Mouse (Mus musculus) hindbrain, embryonic 15.5 days (tissue): ENCODE measurements around the gene Trim34a. TPM values are rescaled to one million over a fixed set of nuclear protein-coding genes. Genes with fewer than 3 reads are reported as not detected.
"Not testable (repeated sequence)": the region's sequence is repeated elsewhere in the genome, so short reads cannot be mapped to it uniquely, and the experiment has no call there.

ENCODE experiments used
- ATAC-seq: fragments of 200-750 bp; cut with Nextera tagmentation; 2 replicates; pipeline ENCODE4 v1.8.0; 2017; ENCODE audit warnings: low read depth, moderate number of reproducible peaks, moderate TSS enrichment; ENCODE audit not compliant: low FRiP score
- H3K27ac ChIP-seq: fragments of 300-500 bp; sonication (generic); replicated peaks from 2 replicates; pipeline ENCODE4 v1.5.1; 2015; ENCODE audit warnings: mild to moderate bottlenecking, inconsistent platforms
- H3K27me3 ChIP-seq: fragments of 300-500 bp; sonication (generic); 2 replicates; pipeline ENCODE4 v1.6.1; 2015; ENCODE audit warnings: control low read depth, inconsistent platforms
- H3K36me3 ChIP-seq: fragments of 300-500 bp; sonication (generic); 2 replicates; pipeline ENCODE4 v1.6.1; 2015; ENCODE audit warnings: control low read depth, inconsistent platforms
- H3K4me1 ChIP-seq: fragments of 300-500 bp; sonication (generic); replicated peaks from 2 replicates; pipeline ENCODE4 v1.6.1; 2015; ENCODE audit warnings: control low read depth, inconsistent platforms
- H3K4me2 ChIP-seq: fragments of 300-500 bp; sonication (generic); 2 replicates; pipeline ENCODE4 v1.6.1; 2015; ENCODE audit warnings: moderate library complexity, mild to moderate bottlenecking, inconsistent platforms
- H3K4me3 ChIP-seq: fragments of 300-500 bp; sonication (generic); 2 replicates; pipeline ENCODE4 v1.5.1; 2015; ENCODE audit warnings: mild to moderate bottlenecking, inconsistent platforms
- H3K9ac ChIP-seq: fragments of 300-500 bp; sonication (generic); 2 replicates; pipeline ENCODE4 v1.6.1; 2015; ENCODE audit warnings: inconsistent platforms
- H3K9me3 ChIP-seq: fragments of 300-500 bp; sonication (generic); 2 replicates; pipeline ENCODE4 v1.6.1; 2016; ENCODE audit warnings: control low read depth, inconsistent platforms
- WGBS: fragments of 180-500 bp; shearing (Covaris S2); methylation state at CpG from one replicate; pipeline ENCODE4 v1.1.7; 2015; 5-methylcytosine and 5-hydroxymethylcytosine counted together
- polyA plus RNA-seq: library from polyadenylated mRNA; unstranded; fragments of >200 nt; fragmentation: Nextera tagmentation; extraction: Ambion mirVana; gene quantifications from 2 replicates; pipeline ENCODE4 v1.2.1, GENCODE M21; 2015

Gene Trim34a
- 0.91 and 1.2 TPM in 2 replicates for polyA plus RNA-seq

DNA sequence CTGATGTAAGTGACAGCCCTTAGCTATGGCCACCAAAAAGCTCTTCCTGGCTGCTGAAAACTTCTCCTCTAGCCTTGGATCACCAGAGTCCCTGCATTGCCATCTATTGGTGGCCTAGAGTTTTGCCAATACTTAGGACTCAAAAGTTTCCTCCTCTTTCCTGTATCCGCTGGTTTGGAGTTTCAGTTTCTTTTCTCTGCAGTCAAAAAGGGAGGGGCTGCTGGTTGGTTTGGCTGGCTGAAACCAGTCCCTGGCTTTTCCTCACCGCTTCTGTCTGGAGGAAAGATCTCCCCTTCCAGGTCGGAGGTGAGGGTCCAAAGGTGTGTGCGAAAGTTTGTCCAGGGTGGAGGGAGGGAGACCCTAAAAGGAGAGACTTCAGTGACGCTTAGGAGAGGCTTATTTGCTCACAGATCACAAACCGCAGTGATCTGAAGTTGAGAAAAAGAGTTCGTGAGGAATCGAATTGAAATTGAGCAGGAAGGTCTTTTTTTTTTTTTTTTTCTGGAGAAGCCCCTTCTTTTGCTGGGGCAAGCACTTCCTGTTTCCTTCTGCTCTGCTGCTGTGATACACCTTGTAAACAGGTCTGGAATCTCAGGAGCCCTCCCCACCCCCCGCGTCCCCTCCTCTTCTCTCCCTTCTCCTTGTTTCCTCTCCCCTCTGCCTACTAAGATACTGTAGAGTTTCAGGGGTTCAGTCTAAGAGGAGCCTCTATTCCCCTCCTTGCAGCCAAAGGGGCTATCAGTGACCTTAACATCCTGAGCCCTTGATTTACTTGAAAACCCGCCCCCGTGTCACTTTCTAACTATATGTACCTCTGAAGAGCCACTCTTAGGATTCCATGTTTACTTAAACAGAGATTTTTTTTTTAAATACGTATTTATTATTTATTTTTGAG lies at the start of gene Trim34a:
Trim34a (plus strand) TSS at position 171 of the 895 bp plus-strand sequence.
- H3K4me1 ChIP-seq = no peaks in the 10 kb centered on the region
- peak; percentile 51; the same call in 1 of the 2 replicates for ATAC-seq
- H3K36me3 ChIP-seq = no peaks in the 10 kb centered on the region
- H3K27me3 ChIP-seq = no peaks in the 10 kb centered on the region
- 8% methylated on average over 13 of the region's 13 CpGs for WGBS
- H3K4me2 ChIP-seq = peak within 1 kb of the TSS; percentile 44
- peak within 1 kb of the TSS; percentile 35 for H3K4me3 ChIP-seq
- no peak within 1 kb of the TSS for H3K27ac ChIP-seq
- no peak within 1 kb of the TSS for H3K9ac ChIP-seq
- H3K9me3 ChIP-seq = no peaks in the 10 kb centered on the region

DNA sequence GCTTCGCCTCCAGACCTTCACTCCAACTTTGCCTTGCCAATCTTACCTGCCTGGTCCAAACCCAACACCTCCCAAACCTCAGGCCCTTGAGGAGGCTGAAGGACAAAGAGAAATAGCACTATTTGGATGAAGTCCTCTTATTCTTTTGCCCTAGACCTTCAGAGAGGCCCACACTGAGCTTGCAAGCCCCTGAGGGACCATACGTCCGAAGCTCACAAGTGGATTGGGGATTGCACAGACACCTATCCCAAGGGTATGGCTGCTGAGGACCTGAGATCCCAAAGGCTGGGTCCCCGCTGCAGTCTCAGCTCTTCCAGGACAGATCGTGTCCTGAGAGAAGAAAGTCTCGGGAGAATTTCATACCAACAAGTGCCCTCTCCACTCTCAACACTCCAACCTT lies 48.4 kb upstream of the Trim34a start, which contains the start of gene Olfr649:
Olfr649 (minus strand) TSS at position 101 of the 400 bp plus-strand sequence.
- no peak within 1 kb of the TSS for H3K4me3 ChIP-seq
- H3K9me3 ChIP-seq = no peaks in the 10 kb centered on the region
- H3K4me2 ChIP-seq = no peak within 1 kb of the TSS
- no peak within 1 kb of the TSS for H3K27ac ChIP-seq
- 84% methylated on average over 6 of the region's 6 CpGs for WGBS
- H3K36me3 ChIP-seq = no peaks in the 10 kb centered on the region
- no peaks in the 10 kb centered on the region for H3K27me3 ChIP-seq
- H3K9ac ChIP-seq = no peak within 1 kb of the TSS
- no peak for ATAC-seq
- no peaks in the 10 kb centered on the region for H3K4me1 ChIP-seq

DNA sequence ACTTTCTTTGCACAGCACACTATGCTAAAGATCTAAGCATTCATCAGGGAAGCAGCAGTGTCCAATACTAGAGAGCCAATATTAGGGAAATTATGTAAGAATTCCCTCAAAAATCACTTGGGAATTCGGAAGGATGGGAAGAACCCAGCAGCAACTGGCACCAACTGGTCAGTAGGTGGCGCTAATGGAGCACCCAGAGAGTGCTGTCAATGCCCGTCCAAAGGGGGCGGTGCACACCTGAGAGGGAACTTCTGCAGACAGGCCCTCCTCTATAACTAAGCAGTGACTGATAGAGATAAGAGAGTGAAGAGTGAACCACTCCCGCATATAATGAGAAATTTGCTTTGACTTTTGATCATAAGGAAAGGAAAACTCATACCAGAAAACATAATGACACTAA lies 44.4 kb upstream of the Trim34a start:
- no peak for ATAC-seq
- H3K4me3 ChIP-seq = no peak overlapping the region
- no peaks in the 10 kb centered on the region for H3K9me3 ChIP-seq
- H3K9ac ChIP-seq = no peak overlapping the region
- H3K4me2 ChIP-seq = no peak overlapping the region
- WGBS = 6% methylated on average over 5 of the region's 5 CpGs
- no peak overlapping the region for H3K27ac ChIP-seq
- H3K36me3 ChIP-seq = no peaks in the 10 kb centered on the region
- H3K27me3 ChIP-seq = no peaks in the 10 kb centered on the region
- no peaks in the 10 kb centered on the region for H3K4me1 ChIP-seq

DNA sequence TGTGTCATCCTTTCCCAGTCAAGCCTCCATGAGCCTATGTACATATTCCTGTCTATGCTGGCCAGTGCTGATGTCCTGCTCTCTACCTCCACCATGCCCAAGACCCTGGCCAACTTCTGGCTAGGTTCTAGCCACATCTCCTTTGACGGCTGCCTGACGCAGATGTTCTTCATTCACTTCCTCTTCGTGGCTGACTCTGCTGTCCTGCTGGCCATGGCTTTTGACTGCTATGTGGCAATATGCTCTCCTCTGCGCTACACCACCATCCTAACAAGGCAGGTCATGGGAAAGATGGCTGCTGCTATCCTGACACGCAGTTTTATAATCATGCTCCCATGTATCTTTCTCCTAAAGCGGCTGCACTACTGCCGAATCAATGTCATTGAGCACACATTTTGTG lies 38.1 kb upstream of the Trim34a start:
- no peak overlapping the region for H3K9ac ChIP-seq
- 95% methylated on average over 7 of the region's 7 CpGs for WGBS
- no peak for ATAC-seq
- H3K4me2 ChIP-seq = no peak overlapping the region
- no peaks in the 10 kb centered on the region for H3K4me1 ChIP-seq
- no peaks in the 10 kb centered on the region for H3K9me3 ChIP-seq
- no peak overlapping the region for H3K27ac ChIP-seq
- H3K36me3 ChIP-seq = no peaks in the 10 kb centered on the region
- H3K4me3 ChIP-seq = no peak overlapping the region
- no peaks in the 10 kb centered on the region for H3K27me3 ChIP-seq

DNA sequence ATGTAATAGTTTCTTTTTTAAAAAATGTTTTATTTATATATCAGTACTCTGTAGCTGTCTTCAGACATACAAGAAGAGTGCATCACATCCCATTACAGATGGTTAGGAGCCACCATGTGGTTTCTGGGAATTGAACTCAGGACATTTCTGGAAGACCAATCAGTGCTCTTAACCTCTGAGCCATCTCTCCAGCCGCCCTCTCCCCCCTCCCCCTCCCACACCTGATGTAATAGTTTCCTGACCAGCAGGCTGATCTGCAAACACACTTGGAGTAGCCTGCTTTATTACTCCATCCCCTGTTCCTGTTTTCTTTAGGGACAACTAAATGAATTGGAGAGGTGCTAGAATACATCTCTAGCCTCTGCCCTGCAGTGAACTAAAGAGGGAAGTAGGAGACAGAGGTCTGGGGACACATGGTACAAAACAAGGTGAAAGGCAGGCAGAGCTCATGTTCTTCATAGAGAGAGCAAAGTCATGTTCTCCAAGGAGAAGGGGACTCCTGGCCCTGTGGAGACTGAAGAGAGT lies 28.2 kb upstream of the Trim34a start:
- H3K4me3 ChIP-seq = no peak overlapping the region
- no peak for ATAC-seq
- H3K9me3 ChIP-seq = no peaks in the 10 kb centered on the region
- WGBS = 70% methylated on average over 1 of the region's 1 CpGs
- peaks cover 10% of the 10 kb centered on the region for H3K4me1 ChIP-seq
- no peak overlapping the region for H3K27ac ChIP-seq
- no peak overlapping the region for H3K9ac ChIP-seq
- no peaks in the 10 kb centered on the region for H3K36me3 ChIP-seq
- no peak overlapping the region for H3K4me2 ChIP-seq
- 0 out of 2 replicates have a peak, but pooled peaks cover 4% of the 10 kb centered on the region for H3K27me3 ChIP-seq

DNA sequence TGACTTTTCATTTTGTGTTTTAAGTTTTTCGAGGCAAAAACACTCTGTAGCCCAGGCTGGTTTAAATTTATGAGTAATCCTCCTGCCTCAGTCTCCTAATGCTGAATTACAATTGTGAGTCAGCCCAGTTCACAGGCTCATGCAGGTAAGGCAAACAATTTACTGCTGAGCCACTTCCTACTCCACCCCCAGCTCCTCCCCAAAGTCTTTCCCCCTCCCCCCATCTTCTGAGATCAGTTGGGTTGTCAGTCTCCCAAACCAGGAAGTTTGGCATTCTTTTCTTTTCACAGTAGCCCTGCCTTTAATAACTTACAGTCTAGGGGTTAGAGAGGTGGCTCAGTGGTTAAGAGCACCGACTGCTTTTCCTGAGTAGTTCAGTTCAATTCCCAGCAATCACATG lies 26.4 kb upstream of the Trim34a start:
- peaks cover 10% of the 10 kb centered on the region for H3K4me1 ChIP-seq
- H3K4me2 ChIP-seq = no peak overlapping the region
- no peaks in the 10 kb centered on the region for H3K9me3 ChIP-seq
- 0 out of 2 replicates have a peak, but pooled peaks cover 4% of the 10 kb centered on the region for H3K27me3 ChIP-seq
- no peak overlapping the region for H3K27ac ChIP-seq
- H3K36me3 ChIP-seq = no peaks in the 10 kb centered on the region
- no peak overlapping the region for H3K9ac ChIP-seq
- no peak overlapping the region for H3K4me3 ChIP-seq
- WGBS = 87% methylated on average over 2 of the region's 2 CpGs
- ATAC-seq = no peak

DNA sequence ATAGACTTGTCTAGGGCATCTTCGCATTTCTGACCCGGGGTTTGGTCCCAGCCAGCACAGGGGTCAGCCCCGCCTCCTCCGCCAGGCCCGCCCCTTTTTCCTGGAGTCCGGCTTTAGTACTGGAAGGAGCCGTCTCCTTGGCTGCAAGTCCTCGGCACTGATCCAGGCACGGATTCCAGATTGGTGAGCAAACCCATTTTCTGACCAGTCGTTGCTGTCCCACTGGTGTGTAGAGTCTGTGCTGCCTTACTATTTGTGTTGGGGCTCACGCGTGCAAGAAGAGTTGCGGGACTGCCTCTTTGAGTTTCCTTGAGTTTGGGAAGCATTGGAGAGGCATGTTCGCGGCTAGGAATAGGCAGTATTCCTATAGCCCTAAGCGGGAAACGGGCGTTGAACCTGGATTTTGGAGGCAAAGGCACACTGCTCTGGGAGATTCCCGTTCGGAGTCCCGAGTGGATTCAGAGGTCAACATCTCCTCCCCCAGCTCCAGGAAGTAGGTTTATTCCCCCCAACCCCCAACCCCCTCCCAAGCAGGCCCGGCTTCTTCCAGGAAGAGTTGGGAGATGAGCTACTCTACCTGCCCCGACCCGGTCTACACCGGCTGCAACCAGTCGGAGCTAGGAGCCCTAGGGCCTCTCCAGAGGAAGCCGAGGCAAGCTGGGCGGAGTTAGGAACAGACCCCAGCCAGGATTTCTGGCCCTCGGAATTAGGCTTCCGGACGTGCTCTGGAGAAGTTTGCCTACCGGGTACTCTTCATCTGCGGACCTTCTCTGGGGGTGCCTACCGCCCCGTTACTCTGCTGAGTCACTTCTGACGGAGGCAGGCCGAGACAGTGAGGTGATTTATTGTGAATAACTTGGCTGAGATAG lies 25.3 kb upstream of the Trim34a start, which contains the start of gene Trim6:
Trim6 (plus strand) TSS at position 93 of the 869 bp plus-strand sequence.
- no peaks in the 10 kb centered on the region for H3K36me3 ChIP-seq
- no peak within 1 kb of the TSS; the same call in none of the 2 replicates for H3K9ac ChIP-seq
- H3K9me3 ChIP-seq = no peaks in the 10 kb centered on the region
- H3K4me1 ChIP-seq = peaks cover 10% of the 10 kb centered on the region
- H3K4me3 ChIP-seq = peak within 1 kb of the TSS; percentile 32
- H3K27me3 ChIP-seq = 0 out of 2 replicates have a peak, but pooled peaks cover 4% of the 10 kb centered on the region
- peak; percentile 75 for ATAC-seq
- peak within 1 kb of the TSS; percentile 55 for H3K4me2 ChIP-seq
- 3% methylated on average over 37 of the region's 37 CpGs for WGBS
- no peak within 1 kb of the TSS for H3K27ac ChIP-seq

DNA sequence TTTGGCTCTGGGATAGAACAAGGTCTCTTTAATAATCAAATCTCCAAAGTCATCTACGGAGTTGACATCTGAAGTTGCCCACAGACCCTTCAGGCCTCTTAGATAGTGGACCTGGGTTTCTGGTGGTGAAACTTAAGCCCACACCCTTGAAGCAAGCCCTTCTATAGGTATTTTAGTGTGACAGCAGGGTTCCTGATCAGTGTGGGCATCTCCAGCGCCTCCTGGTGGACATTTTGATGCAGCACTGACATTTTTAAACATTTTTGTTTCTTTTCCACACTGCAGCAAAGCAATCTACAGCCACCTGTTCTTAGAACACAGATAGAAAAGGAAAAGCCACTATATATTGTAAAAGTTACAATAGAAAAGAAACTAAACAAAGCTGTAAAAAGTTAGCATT lies 13.1 kb upstream of the Trim34a start:
- 36% methylated on average over 2 of the region's 2 CpGs for WGBS
- no peak overlapping the region for H3K27ac ChIP-seq
- no peak overlapping the region for H3K9ac ChIP-seq
- no peak for ATAC-seq
- no peaks in the 10 kb centered on the region for H3K9me3 ChIP-seq
- H3K4me2 ChIP-seq = no peak overlapping the region
- H3K4me3 ChIP-seq = no peak overlapping the region
- H3K36me3 ChIP-seq = no peaks in the 10 kb centered on the region
- H3K27me3 ChIP-seq = no peaks in the 10 kb centered on the region
- H3K4me1 ChIP-seq = no peaks in the 10 kb centered on the region

DNA sequence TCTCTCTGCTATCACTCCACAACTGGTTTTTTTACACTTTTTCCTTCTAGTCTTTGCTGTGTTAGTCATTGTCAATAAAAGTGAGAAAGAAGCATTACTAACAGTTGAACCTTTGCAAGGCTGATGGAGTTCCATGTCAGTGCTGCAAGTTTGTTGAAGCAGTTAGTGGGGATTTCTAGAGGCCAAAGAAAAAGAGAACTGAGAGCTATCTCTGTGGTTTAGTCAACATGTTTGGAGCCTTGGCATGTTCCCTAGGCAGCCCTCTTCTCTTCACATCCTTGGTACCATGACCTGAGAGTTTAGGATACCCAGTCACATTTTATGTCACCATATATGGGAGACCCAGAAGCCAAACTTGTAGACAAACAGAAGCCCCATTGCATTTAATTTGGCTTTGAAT lies 3.4 kb upstream of the Trim34a start:
- Histone ChIP-seq H3K36me3 (no peaks in the 10 kb centered on the region), H3K27me3 (no peaks in the 10 kb centered on the region), H3K27ac (no peak overlapping the region), H3K4me1 (no peaks in the 10 kb centered on the region), H3K4me3 (no peak overlapping the region), H3K9ac (no peak overlapping the region), H3K9me3 (no peaks in the 10 kb centered on the region), H3K4me2 (no peak overlapping the region)
- ATAC-seq = no peak

DNA sequence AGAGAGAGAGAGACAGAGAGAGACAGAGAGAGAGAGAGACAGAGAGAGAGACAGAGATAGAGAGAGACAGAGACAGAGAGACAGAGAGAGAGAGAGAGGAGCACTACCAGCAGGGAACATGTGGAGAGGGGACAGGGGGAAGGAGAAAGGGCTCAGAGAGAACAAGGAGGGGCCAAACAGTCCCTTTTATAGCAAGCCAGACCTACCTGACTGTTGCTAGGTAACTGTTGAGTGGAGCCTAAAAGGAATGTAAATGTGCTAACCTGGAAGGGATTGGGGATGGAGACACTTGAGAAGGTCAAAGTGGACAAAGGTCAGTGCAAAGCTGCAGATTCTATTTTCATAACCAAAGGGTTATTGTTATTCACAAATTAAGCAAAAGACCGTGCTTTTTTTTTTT lies 641 bp upstream of the Trim34a start:
- Histone ChIP-seq H3K27ac (no peak overlapping the region), H3K36me3 (no peaks in the 10 kb centered on the region), H3K9ac (no peak overlapping the region), H3K27me3 (no peaks in the 10 kb centered on the region), H3K4me1 (no peaks in the 10 kb centered on the region), H3K9me3 (no peaks in the 10 kb centered on the region), H3K4me2 (no peak overlapping the region), H3K4me3 (no peak overlapping the region)
- ATAC-seq = no peak
- WGBS = 56% methylated on average over 1 of the region's 1 CpGs

DNA sequence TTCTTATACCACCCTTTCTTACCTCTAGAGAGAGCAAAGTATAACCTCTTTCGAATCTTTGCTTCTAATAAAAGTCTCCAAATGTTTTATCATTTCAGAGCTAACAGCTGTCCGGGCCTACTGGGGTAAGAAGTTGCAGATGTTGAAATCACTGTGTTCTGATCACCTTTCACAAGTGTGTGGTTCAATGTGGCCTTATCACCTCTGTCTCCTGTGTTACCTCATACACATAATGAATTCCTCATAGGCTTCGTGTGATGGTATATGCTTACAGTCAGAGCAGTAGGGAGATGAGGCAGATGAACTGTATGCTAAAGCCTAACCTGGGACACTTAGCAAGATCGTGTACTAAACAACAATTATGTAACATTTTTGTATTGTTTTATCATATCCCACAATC lies 16.1 kb downstream of the Trim34a start:
- not testable (repeated sequence) for H3K27me3 ChIP-seq, ATAC-seq, H3K36me3 ChIP-seq, H3K27ac ChIP-seq, H3K9ac ChIP-seq, H3K4me2 ChIP-seq, H3K9me3 ChIP-seq, H3K4me1 ChIP-seq, H3K4me3 ChIP-seq
- 93% methylated on average over 4 of the region's 4 CpGs for WGBS

DNA sequence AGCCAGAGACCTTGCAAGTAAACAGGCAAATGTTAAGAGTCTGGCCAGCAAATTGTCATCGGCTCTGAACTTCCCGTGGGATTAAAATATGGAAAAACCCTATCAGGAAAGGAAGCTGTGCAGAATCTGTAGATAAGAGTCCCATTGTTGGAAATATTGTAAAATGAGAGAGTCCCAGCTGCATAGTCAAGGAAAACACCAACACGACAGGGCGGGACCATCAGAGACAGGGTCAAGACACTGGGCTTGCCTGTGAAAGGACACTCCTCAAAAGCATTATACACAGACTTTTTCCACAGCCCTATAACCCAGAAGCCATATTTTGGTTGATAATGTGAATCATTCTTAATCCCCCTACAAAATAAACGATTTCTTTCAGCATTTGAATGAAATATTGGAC lies 21.1 kb downstream of the Trim34a start:
- ATAC-seq, H3K9ac ChIP-seq, H3K4me2 ChIP-seq, H3K27ac ChIP-seq, H3K36me3 ChIP-seq, H3K9me3 ChIP-seq, H3K4me1 ChIP-seq, H3K27me3 ChIP-seq, H3K4me3 ChIP-seq: not testable (repeated sequence)
- WGBS = 87% methylated on average over 4 of the region's 5 CpGs
